Mouse (Mus musculus): Measurements from ENCODE around the gene Trp53bp1.

The Trp53bp1 gene

GRCm38 (mm10) chr2:121249758-121250157 is 21.4 kb downstream of the Trp53bp1 start:
- no peak for DNase-seq (ENCODE audit: low read depth)

- no peak for DNase-seq (ENCODE audit: low read depth)
Observed at GRCm38 (mm10) chr2:121244099-121244498, 27.1 kb downstream of the Trp53bp1 start.

GRCm38 (mm10) chr2:121239426-121239825 is 31.8 kb downstream of the Trp53bp1 start:
- no peak for DNase-seq (ENCODE audit: low read depth)

- peak; percentile 4 for DNase-seq (ENCODE audit: low read depth)
Observed at GRCm38 (mm10) chr2:121235460-121236072, 35.6 kb downstream of the Trp53bp1 start.

GRCm38 (mm10) chr2:121228135-121228534 is 43.1 kb downstream of the Trp53bp1 start:
- DNase-seq (ENCODE audit: low read depth) = no peak

- DNase-seq (ENCODE audit: low read depth) = no peak
Observed at GRCm38 (mm10) chr2:121223010-121223409, 48.2 kb downstream of the Trp53bp1 start.

GRCm38 (mm10) chr2:121219994-121220393 is 51.2 kb downstream of the Trp53bp1 start:
- no peak for DNase-seq (ENCODE audit: low read depth)

GRCm38 (mm10) chr2:121219177-121219576 is 52.0 kb downstream of the Trp53bp1 start:
- no peak for DNase-seq (ENCODE audit: low read depth)

GRCm38 (mm10) chr2:121214491-121214890 is 56.7 kb downstream of the Trp53bp1 start:
- no peak for DNase-seq (ENCODE audit: low read depth)

- no peak for DNase-seq (ENCODE audit: low read depth)
Observed at GRCm38 (mm10) chr2:121206541-121206940, 64.7 kb downstream of the Trp53bp1 start.

GRCm38 (mm10) chr2:121204276-121204675 is 66.9 kb downstream of the Trp53bp1 start:
- DNase-seq (ENCODE audit: low read depth) = no peak

- DNase-seq (ENCODE audit: low read depth) = no peak
Observed at GRCm38 (mm10) chr2:121195466-121195865, 75.7 kb downstream of the Trp53bp1 start.

GRCm38 (mm10) chr2:121188530-121188929 is 82.7 kb downstream of the Trp53bp1 start:
- no peak for DNase-seq (ENCODE audit: low read depth)

- no peak for DNase-seq (ENCODE audit: low read depth)
Observed at GRCm38 (mm10) chr2:121184142-121184541, 87.1 kb downstream of the Trp53bp1 start.

GRCm38 (mm10) chr2:121183431-121183830 is 87.8 kb downstream of the Trp53bp1 start:
- no peak for DNase-seq (ENCODE audit: low read depth)

- DNase-seq (ENCODE audit: low read depth) = no peak
Observed at GRCm38 (mm10) chr2:121178828-121179479, 92.3 kb downstream of the Trp53bp1 start.

GRCm38 (mm10) chr2:121170980-121171742 is 100.0 kb downstream of the Trp53bp1 start, which contains the start of gene Zscan29:
Gene Zscan29, minus strand, starts transcription at chr2:121171125.
- peak; percentile 79 for DNase-seq (ENCODE audit: low read depth)

- peak; percentile 36 for DNase-seq (ENCODE audit: low read depth)
Observed at GRCm38 (mm10) chr2:121170481-121170971, 100.7 kb downstream of the Trp53bp1 start, which contains the start of gene Tubgcp4. Gene Tubgcp4, plus strand, starts transcription at chr2:121170654.

- DNase-seq (ENCODE audit: low read depth) = peak; percentile 20
Observed at GRCm38 (mm10) chr2:121169902-121170301, 101.3 kb downstream of the Trp53bp1 start.

- DNase-seq (ENCODE audit: low read depth) = no peak
Observed at GRCm38 (mm10) chr2:121169173-121169572, 102.0 kb downstream of the Trp53bp1 start.

GRCm38 (mm10) chr2:121153100-121153499 is 118.1 kb downstream of the Trp53bp1 start:
- DNase-seq (ENCODE audit: low read depth) = no peak

- no peak for DNase-seq (ENCODE audit: low read depth)
Observed at GRCm38 (mm10) chr2:121149679-121150078, 121.5 kb downstream of the Trp53bp1 start.

All from c-Kit-positive CD71-negative TER-119-negative erythroid progenitor cells, embryonic 14.5 days (primary cell).